Mouse (Mus musculus): ENCODE data around the gene Gpx4. TPM values are rescaled to one million over a fixed set of nuclear protein-coding genes. Genes with fewer than 3 reads are reported as not detected.

Gene Gpx4
- polyA plus RNA-seq, 1 experiment from 2014 or later = 946 TPM

GRCm38 (mm10) chr10:80021320-80021641 is 25.7 kb upstream of the Gpx4 start:
- ATAC-seq (replicated peaks; ENCODE audit: low FRiP score, low read depth) (no peak), DNase-seq (ENCODE audit: low spot score) (no peak)
- Histone ChIP-seq H3K27me3 (ENCODE audit: insufficient read depth, low read length) (no peaks in the 10 kb centered on the region), H3K4me3 (replicated peaks; ENCODE audit: low read depth, low read length) (no peak overlapping the region), H3K4me1 (replicated peaks; ENCODE audit: insufficient read depth, low read length) (peaks cover 8% of the 10 kb centered on the region; the same call in 1 of the 2 replicates), H3K36me3 (ENCODE audit: insufficient read depth, low read length) (no peaks in the 10 kb centered on the region), H3K4me2 (ENCODE audit: low read length) (no peak overlapping the region), H3K9ac (ENCODE audit: low read depth, low read length) (no peak overlapping the region), H3K9me3 (replicated peaks; ENCODE audit: low read length) (no peaks in the 10 kb centered on the region), H3K27ac (no peak overlapping the region)
- WGBS = 91% methylated on average over 13 of the region's 13 CpGs
- no peak for TF ChIP-seq CTCF (IDR thresholded peaks at IDR 0.05; ENCODE audit: low read depth)

DNA sequence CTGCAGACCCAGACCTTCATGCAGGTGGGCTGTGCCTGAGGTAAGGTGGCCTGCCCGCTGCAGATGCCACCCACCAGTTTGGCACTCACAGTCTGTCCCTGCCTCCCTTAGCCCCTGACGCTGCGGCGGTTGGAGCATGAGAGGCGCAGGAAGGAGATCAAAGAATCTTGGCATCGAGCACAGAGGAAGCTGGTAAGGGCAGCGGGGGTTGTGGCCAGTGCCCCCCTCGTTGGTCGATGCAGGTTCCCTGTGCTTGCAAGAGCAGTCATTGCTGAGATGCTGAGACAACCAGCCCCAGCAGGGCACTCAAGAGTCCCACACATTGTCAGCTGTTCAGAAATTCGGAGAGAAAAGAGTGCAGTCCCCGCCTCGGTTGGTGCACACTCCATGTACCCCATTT is 24.8 kb upstream of the Gpx4 start:
- Histone ChIP-seq H3K4me3 (replicated peaks; ENCODE audit: low read depth, low read length) (no peak overlapping the region), H3K4me1 (replicated peaks; ENCODE audit: insufficient read depth, low read length) (peaks cover 8% of the 10 kb centered on the region; the same call in 1 of the 2 replicates), H3K9ac (ENCODE audit: low read depth, low read length) (no peak overlapping the region), H3K9me3 (replicated peaks; ENCODE audit: low read length) (no peaks in the 10 kb centered on the region), H3K27ac (no peak overlapping the region), H3K4me2 (ENCODE audit: low read length) (no peak overlapping the region), H3K27me3 (ENCODE audit: insufficient read depth, low read length) (no peaks in the 10 kb centered on the region), H3K36me3 (ENCODE audit: insufficient read depth, low read length) (no peaks in the 10 kb centered on the region)
- DNase-seq (ENCODE audit: low spot score) = no peak
- WGBS = 80% methylated on average over 12 of the region's 12 CpGs
- ATAC-seq (replicated peaks; ENCODE audit: low FRiP score, low read depth) = no peak
- TF ChIP-seq CTCF (IDR thresholded peaks at IDR 0.05; ENCODE audit: low read depth) = no peak

DNA sequence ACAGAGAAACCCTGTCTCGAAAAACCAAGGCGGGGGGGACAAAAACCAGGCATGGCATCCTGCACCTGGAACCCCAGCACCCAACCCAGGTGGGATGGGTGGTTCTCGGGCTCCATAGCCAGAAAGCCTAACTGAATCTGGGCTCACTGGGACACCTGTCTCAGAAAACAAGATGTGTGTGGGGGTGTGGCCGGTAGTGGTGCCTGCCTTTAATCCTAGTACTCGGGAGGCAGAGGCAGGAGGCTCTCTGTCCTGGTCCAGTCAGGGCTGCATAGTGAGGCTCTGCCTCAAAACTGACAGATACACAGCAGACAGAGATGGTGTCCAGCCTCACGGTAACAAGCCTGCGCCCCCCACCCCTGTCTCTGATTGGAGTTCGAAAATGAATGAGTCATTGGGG is 24.2 kb upstream of the Gpx4 start:
- DNase-seq (ENCODE audit: low spot score) = no peak

DNA sequence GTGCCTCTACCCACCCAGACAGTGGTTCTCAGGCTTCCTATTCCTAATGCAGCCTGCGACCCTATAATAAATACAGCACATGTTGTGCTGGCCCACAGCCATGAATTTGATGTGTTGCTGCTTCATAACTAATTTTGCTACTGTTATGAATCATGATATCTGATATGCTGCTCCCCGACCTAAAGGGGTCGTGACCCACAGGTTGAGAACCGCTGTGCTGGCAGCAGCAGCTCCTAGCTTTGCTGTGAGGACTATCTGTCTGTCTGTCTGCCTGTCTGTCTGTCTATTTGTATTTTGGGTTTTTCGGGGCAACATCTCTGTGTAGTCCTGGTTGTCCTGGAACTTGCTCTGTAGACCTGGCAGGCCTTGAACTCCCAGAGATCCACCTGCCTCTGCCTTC is 23.2 kb upstream of the Gpx4 start:
- no peak for TF ChIP-seq CTCF (IDR thresholded peaks at IDR 0.05; ENCODE audit: low read depth)
- 70% methylated on average over 5 of the region's 5 CpGs for WGBS

More for the DNA sequence above, 24.2 kb upstream of the Gpx4 start:
- Histone ChIP-seq H3K4me2 (ENCODE audit: low read length) (no peak overlapping the region), H3K4me1 (replicated peaks; ENCODE audit: insufficient read depth, low read length) (peaks cover 8% of the 10 kb centered on the region; the same call in 1 of the 2 replicates), H3K9me3 (replicated peaks; ENCODE audit: low read length) (no peaks in the 10 kb centered on the region), H3K4me3 (replicated peaks; ENCODE audit: low read depth, low read length) (no peak overlapping the region), H3K36me3 (ENCODE audit: insufficient read depth, low read length) (no peaks in the 10 kb centered on the region), H3K27ac (no peak overlapping the region), H3K9ac (ENCODE audit: low read depth, low read length) (no peak overlapping the region), H3K27me3 (ENCODE audit: insufficient read depth, low read length) (no peaks in the 10 kb centered on the region)
- 92% methylated on average over 8 of the region's 8 CpGs for WGBS
- TF ChIP-seq CTCF (IDR thresholded peaks at IDR 0.05; ENCODE audit: low read depth) = no peak
- ATAC-seq (replicated peaks; ENCODE audit: low FRiP score, low read depth) = no peak

GRCm38 (mm10) chr10:80024229-80025043 is 22.5 kb upstream of the Gpx4 start:
- no peaks in the 10 kb centered on the region for H3K4me1 ChIP-seq (replicated peaks; ENCODE audit: insufficient read depth, low read length)
- H3K27me3 ChIP-seq (ENCODE audit: insufficient read depth, low read length) = no peaks in the 10 kb centered on the region
- no peak for DNase-seq (ENCODE audit: low spot score)
- H3K9ac ChIP-seq (ENCODE audit: low read depth, low read length) = 0 out of 2 replicates have a peak overlapping the region, but pooled peaks have one; percentile 31
- H3K9me3 ChIP-seq (replicated peaks; ENCODE audit: low read length) = no peaks in the 10 kb centered on the region
- no peak for TF ChIP-seq CTCF (IDR thresholded peaks at IDR 0.05; ENCODE audit: low read depth)
- H3K4me2 ChIP-seq (ENCODE audit: low read length) = no peak overlapping the region
- ATAC-seq (replicated peaks; ENCODE audit: low FRiP score, low read depth) = no peak
- no peaks in the 10 kb centered on the region for H3K36me3 ChIP-seq (ENCODE audit: insufficient read depth, low read length)
- no peak overlapping the region for H3K4me3 ChIP-seq (replicated peaks; ENCODE audit: low read depth, low read length)
- H3K27ac ChIP-seq = no peak overlapping the region
- WGBS = 77% methylated on average over 15 of the region's 15 CpGs

More for the DNA sequence above, 23.2 kb upstream of the Gpx4 start:
- no peak overlapping the region for H3K27ac ChIP-seq
- no peaks in the 10 kb centered on the region for H3K27me3 ChIP-seq (ENCODE audit: insufficient read depth, low read length)
- ATAC-seq (replicated peaks; ENCODE audit: low FRiP score, low read depth) = no peak
- DNase-seq (ENCODE audit: low spot score) = no peak
- no peaks in the 10 kb centered on the region for H3K9me3 ChIP-seq (replicated peaks; ENCODE audit: low read length)
- H3K9ac ChIP-seq (ENCODE audit: low read depth, low read length) = no peak overlapping the region
- H3K4me1 ChIP-seq (replicated peaks; ENCODE audit: insufficient read depth, low read length) = peaks cover 6% of the 10 kb centered on the region; the same call in 1 of the 2 replicates
- H3K4me3 ChIP-seq (replicated peaks; ENCODE audit: low read depth, low read length) = no peak overlapping the region
- no peaks in the 10 kb centered on the region for H3K36me3 ChIP-seq (ENCODE audit: insufficient read depth, low read length)
- H3K4me2 ChIP-seq (ENCODE audit: low read length) = no peak overlapping the region

DNA sequence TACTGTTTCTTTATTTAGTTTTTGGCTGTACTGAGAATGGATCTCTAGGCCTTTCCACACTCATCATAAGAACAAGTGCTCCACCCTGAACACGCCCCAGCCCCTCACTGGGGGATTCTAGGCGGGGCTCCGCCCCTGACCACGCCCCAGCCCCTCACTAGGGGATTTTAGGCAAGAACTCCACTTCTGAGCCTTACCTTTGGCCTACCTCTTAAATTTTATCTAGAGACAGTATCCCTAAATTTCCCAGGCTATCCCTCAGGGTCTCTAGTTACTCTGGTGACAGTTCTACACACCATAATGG is 22.0 kb upstream of the Gpx4 start:
- Histone ChIP-seq H3K27ac (no peak overlapping the region), H3K27me3 (ENCODE audit: insufficient read depth, low read length) (no peaks in the 10 kb centered on the region), H3K36me3 (ENCODE audit: insufficient read depth, low read length) (no peaks in the 10 kb centered on the region), H3K4me3 (replicated peaks; ENCODE audit: low read depth, low read length) (no peak overlapping the region), H3K4me1 (replicated peaks; ENCODE audit: insufficient read depth, low read length) (no peaks in the 10 kb centered on the region), H3K9ac (ENCODE audit: low read depth, low read length) (no peak overlapping the region), H3K4me2 (ENCODE audit: low read length) (no peak overlapping the region), H3K9me3 (replicated peaks; ENCODE audit: low read length) (no peaks in the 10 kb centered on the region)
- ATAC-seq (replicated peaks; ENCODE audit: low FRiP score, low read depth) (no peak), DNase-seq (ENCODE audit: low spot score) (no peak)
- 53% methylated on average over 4 of the region's 4 CpGs for WGBS
- TF ChIP-seq CTCF (IDR thresholded peaks at IDR 0.05; ENCODE audit: low read depth) = no peak

- Histone ChIP-seq H3K36me3 (ENCODE audit: insufficient read depth, low read length) (no peaks in the 10 kb centered on the region), H3K4me1 (replicated peaks; ENCODE audit: insufficient read depth, low read length) (no peaks in the 10 kb centered on the region), H3K27ac (no peak overlapping the region), H3K9ac (ENCODE audit: low read depth, low read length) (no peak overlapping the region), H3K9me3 (replicated peaks; ENCODE audit: low read length) (no peaks in the 10 kb centered on the region), H3K4me3 (replicated peaks; ENCODE audit: low read depth, low read length) (no peak overlapping the region), H3K4me2 (ENCODE audit: low read length) (no peak overlapping the region), H3K27me3 (ENCODE audit: insufficient read depth, low read length) (no peaks in the 10 kb centered on the region)
- DNase-seq (ENCODE audit: low spot score) (no peak), ATAC-seq (replicated peaks; ENCODE audit: low FRiP score, low read depth) (no peak)
- 75% methylated on average over 10 of the region's 10 CpGs for WGBS
- no peak for TF ChIP-seq CTCF (IDR thresholded peaks at IDR 0.05; ENCODE audit: low read depth)
Observed at GRCm38 (mm10) chr10:80025463-80025862, 21.5 kb upstream of the Gpx4 start.

Measured in kidney, postnatal 0 days (tissue).